8 mouse cellular contexts compared by ENCODE assay signal in the genomic region with DNA sequence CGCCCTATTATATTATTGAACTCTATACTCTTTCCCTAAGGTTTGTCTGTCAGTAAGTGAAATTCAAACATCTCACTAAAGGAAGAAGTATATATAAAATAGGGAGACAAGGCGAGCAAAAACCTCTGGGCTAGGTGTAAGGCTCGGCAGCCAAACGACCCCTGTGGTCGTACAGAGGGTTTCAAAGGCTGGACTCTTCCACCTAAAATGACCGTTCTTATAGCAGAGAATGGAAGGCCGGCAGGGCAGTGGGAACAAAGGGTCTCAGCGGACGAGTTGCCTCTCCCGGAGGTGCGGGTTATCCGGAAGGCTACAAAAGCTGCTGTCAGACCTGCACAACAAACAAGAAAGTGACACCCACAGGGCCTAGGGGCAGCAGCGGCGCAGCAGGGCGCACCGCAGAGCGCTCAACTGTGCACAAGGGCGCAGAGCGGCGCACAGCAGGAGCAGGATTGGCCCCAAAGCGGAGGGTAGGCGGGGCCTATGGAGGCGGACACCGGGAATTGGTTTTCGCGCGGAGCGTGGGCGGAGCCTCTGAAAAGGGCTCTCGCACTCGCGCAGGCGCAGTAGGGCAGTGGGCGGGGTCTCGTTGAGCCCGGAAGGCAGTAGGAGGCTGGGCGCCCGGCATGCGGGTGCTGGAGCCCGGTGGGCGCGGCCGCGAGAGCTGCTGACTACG. TPM values are rescaled to one million over a fixed set of nuclear protein-coding genes. Genes with fewer than 3 reads are reported as not detected.
DNase-seq lines count a peak whose midpoint lies in the region; ATAC-seq and TF ChIP-seq lines count a peak whose summit lies in the region.

TSS of gene Faim (plus strand) at position 574 of the 676 bp plus-strand sequence.

- peaks cover 4% of the 10 kb centered on the region for H3K79me3 ChIP-seq in C2C12 (ENCODE audit: low read depth)

- H3K9ac ChIP-seq in heart, embryonic 11.5 days (ENCODE audit: low read depth, low read length), result peak within 1 kb of the TSS; percentile 85
- H3K9ac ChIP-seq in kidney, embryonic 16.5 days (replicated peaks; ENCODE audit: low read length), result peak within 1 kb of the TSS; percentile 77
- H3K9ac ChIP-seq in liver, adult 2 months (ENCODE audit: low read depth, low read length), result peak within 1 kb of the TSS; percentile 81

- peaks cover 18% of the 10 kb centered on the region for H3K4me1 ChIP-seq in erythroblast, embryonic 14.5 days (ENCODE audit: control insufficient read depth)
- H3K4me1 ChIP-seq in heart, embryonic 11.5 days (ENCODE audit: control insufficient read depth, insufficient read depth, low read length), result 0 out of 2 replicates have a peak, but pooled peaks cover 4% of the 10 kb centered on the region
- peaks cover 6% of the 10 kb centered on the region for H3K4me1 ChIP-seq in kidney, embryonic 16.5 days (ENCODE audit: insufficient read depth, low read length)
- peaks cover 2% of the 10 kb centered on the region; the same call in 1 of the 2 replicates for H3K4me1 ChIP-seq in liver, adult 2 months (ENCODE audit: control insufficient read depth, insufficient read depth, low read length)

- H3ac ChIP-seq in C2C12 (ENCODE audit: control insufficient read depth, insufficient read length, low read depth) (peak within 1 kb of the TSS; percentile 89), myocyte (ENCODE audit: control insufficient read depth, insufficient read length) (peak within 1 kb of the TSS; percentile 51)

- peak within 1 kb of the TSS; percentile 89 for H3K4me2 ChIP-seq in heart, embryonic 11.5 days
- peak within 1 kb of the TSS; percentile 95 for H3K4me2 ChIP-seq in kidney, embryonic 16.5 days (replicated peaks; ENCODE audit: low read depth, low read length)
- peak within 1 kb of the TSS; percentile 97 for H3K4me2 ChIP-seq in myocyte (ENCODE audit: low read depth)

- H3K79me2 ChIP-seq in C2C12 (ENCODE audit: control insufficient read depth, insufficient read depth) (peaks cover 23% of the 10 kb centered on the region), myocyte (ENCODE audit: control insufficient read depth, insufficient read depth) (peaks cover 4% of the 10 kb centered on the region)
- H3K79me2 ChIP-seq in liver, adult 2 months (ENCODE audit: control insufficient read depth, insufficient read depth, low read length), result no peaks in the 10 kb centered on the region; the same call in 1 of the 2 replicates

- H3K36me3 ChIP-seq in C2C12 (ENCODE audit: control insufficient read depth, insufficient read depth) (no peaks in the 10 kb centered on the region), myocyte (ENCODE audit: control insufficient read depth, insufficient read depth) (no peaks in the 10 kb centered on the region)
- H3K36me3 ChIP-seq in erythroblast, embryonic 14.5 days (ENCODE audit: control insufficient read depth), result no peaks in the 10 kb centered on the region
- no peaks in the 10 kb centered on the region for H3K36me3 ChIP-seq in heart, embryonic 11.5 days (ENCODE audit: control insufficient read depth, insufficient read depth, low read length)
- H3K36me3 ChIP-seq in kidney, embryonic 16.5 days (ENCODE audit: insufficient read depth, low read length), result no peaks in the 10 kb centered on the region
- H3K36me3 ChIP-seq in liver, adult 2 months (ENCODE audit: control insufficient read depth, insufficient read depth, low read length), result no peaks in the 10 kb centered on the region
- no peaks in the 10 kb centered on the region for H3K36me3 ChIP-seq in splenic B cell, adult 2 months (ENCODE audit: control insufficient read depth, insufficient read depth, low read length, poor library complexity, severe bottlenecking)

- H3K4me3 ChIP-seq in C2C12 (ENCODE audit: insufficient read depth, poor library complexity, severe bottlenecking), result peak within 1 kb of the TSS; percentile 57
- peak within 1 kb of the TSS; percentile 79 for H3K4me3 ChIP-seq in erythroblast, embryonic 14.5 days (replicated peaks)
- peak within 1 kb of the TSS; percentile 84 for H3K4me3 ChIP-seq in heart, embryonic 11.5 days (ENCODE audit: low read depth, low read length)
- peak within 1 kb of the TSS; percentile 88 for H3K4me3 ChIP-seq in kidney, embryonic 16.5 days (ENCODE audit: low read length)
- H3K4me3 ChIP-seq in liver, adult 2 months (ENCODE audit: insufficient read depth, low read depth, low read length), result peak within 1 kb of the TSS; percentile 80
- peak within 1 kb of the TSS; percentile 39 for H3K4me3 ChIP-seq in myocyte

- no peak for TF ChIP-seq CTCF in C2C12 (IDR thresholded peaks at IDR 0.05; ENCODE audit: control insufficient read depth, insufficient read depth, insufficient read length)
- no peak for TF ChIP-seq CTCF in brain, embryonic 14.5 days (IDR thresholded peaks at IDR 0.05; ENCODE audit: borderline replicate concordance, extremely low read depth, insufficient read depth, insufficient read length)
- TF ChIP-seq CTCF in liver, adult 2 months (IDR thresholded peaks at IDR 0.05; ENCODE audit: low read depth, low read length), result 0 out of 2 replicates have a peak, but pooled peaks have one; percentile 20

- peak; percentile 98 for ATAC-seq in heart, embryonic 11.5 days (replicated peaks; ENCODE audit: insufficient number of reproducible peaks, low FRiP score, low TSS enrichment)
- ATAC-seq in kidney, embryonic 16.5 days (ENCODE audit: low FRiP score, low TSS enrichment), result peak; percentile 99

- peak; percentile 99 for DNase-seq in brain, embryonic 14.5 days (ENCODE audit: low read depth)
- DNase-seq in liver, adult 2 months (ENCODE audit: extremely low read depth, low read depth, low spot score), result peak; percentile 86
- DNase-seq in splenic B cell, adult 2 months (ENCODE audit: low read depth, low spot score), result peak; percentile 100

- WGBS in heart, embryonic 11.5 days (ENCODE audit: insufficient replicate concordance), result 2% methylated on average over 45 of the region's 45 CpGs
- WGBS in kidney, embryonic 16.5 days, result 1% methylated on average over 43 of the region's 45 CpGs
- WGBS in liver, adult 2 months, result 3% methylated on average over 44 of the region's 45 CpGs

- H3K27ac ChIP-seq in heart, embryonic 11.5 days (ENCODE audit: low read depth, low read length), result peak within 1 kb of the TSS; percentile 68
- 0 out of 2 replicates have a peak within 1 kb of the TSS, but pooled peaks have one; percentile 3 for H3K27ac ChIP-seq in kidney, embryonic 16.5 days (ENCODE audit: low read length)
- H3K27ac ChIP-seq in liver, adult 2 months (replicated peaks; ENCODE audit: insufficient read depth, low read depth, low read length), result 0 out of 2 replicates have a peak within 1 kb of the TSS, but pooled peaks have one; percentile 35

- no peaks in the 10 kb centered on the region for H3K27me3 ChIP-seq in C2C12 (ENCODE audit: control insufficient read depth, insufficient read depth, insufficient read length)
- H3K27me3 ChIP-seq in erythroblast, embryonic 14.5 days (ENCODE audit: control insufficient read depth), result peaks cover 30% of the 10 kb centered on the region
- H3K27me3 ChIP-seq in heart, embryonic 11.5 days (ENCODE audit: control insufficient read depth, insufficient read depth, low read length), result 0 out of 2 replicates have a peak, but pooled peaks cover 4% of the 10 kb centered on the region
- peaks cover 18% of the 10 kb centered on the region; the same call in 1 of the 2 replicates for H3K27me3 ChIP-seq in kidney, embryonic 16.5 days (ENCODE audit: insufficient read depth, low read length)
- no peaks in the 10 kb centered on the region for H3K27me3 ChIP-seq in liver, adult 2 months (ENCODE audit: control insufficient read depth, insufficient read depth, low read length)
- no peaks in the 10 kb centered on the region for H3K27me3 ChIP-seq in myocyte (ENCODE audit: control insufficient read depth, insufficient read depth, insufficient read length)
- no peaks in the 10 kb centered on the region; the same call in 1 of the 2 replicates for H3K27me3 ChIP-seq in splenic B cell, adult 2 months (ENCODE audit: control insufficient read depth, insufficient read depth, low read length, poor library complexity, severe bottlenecking)

- no peaks in the 10 kb centered on the region for H3K9me3 ChIP-seq in erythroblast, embryonic 14.5 days (ENCODE audit: control insufficient read depth, low read length)
- no peaks in the 10 kb centered on the region for H3K9me3 ChIP-seq in heart, embryonic 11.5 days (replicated peaks; ENCODE audit: control insufficient read depth, low read length)
- H3K9me3 ChIP-seq in kidney, embryonic 16.5 days (ENCODE audit: low read length), result no peaks in the 10 kb centered on the region

- peak; percentile 90 for TF ChIP-seq POLR2A in brain, embryonic 14.5 days (IDR thresholded peaks at IDR 0.05; ENCODE audit: borderline replicate concordance, extremely low read depth, insufficient read depth, insufficient read length, poor library complexity, severe bottlenecking)
- peak; percentile 69; the same call in 1 of the 2 replicates for TF ChIP-seq POLR2A in liver, adult 2 months (IDR thresholded peaks at IDR 0.05; ENCODE audit: extremely low read depth, insufficient read depth, low read length)
- peak; percentile 98 for TF ChIP-seq POLR2A in myocyte (IDR thresholded peaks at IDR 0.05; ENCODE audit: insufficient read length, low read depth)

TF ChIP-seq in C2C12, 6 proteins besides CTCF, POLR2A, EP300 and RAD21 (continues in another document):
- no peak for TF ChIP-seq USF1 (IDR thresholded peaks at IDR 0.05; ENCODE audit: low read depth)
- TF ChIP-seq CEBPB (IDR thresholded peaks at IDR 0.05; ENCODE audit: low read depth), result no peak
- no peak for TF ChIP-seq FOSL1 (IDR thresholded peaks at IDR 0.05; ENCODE audit: insufficient read depth, low read length, poor library complexity, severe bottlenecking)
- no peak for TF ChIP-seq MAX (IDR thresholded peaks at IDR 0.05)
- no peak for TF ChIP-seq MYOD1 (IDR thresholded peaks at IDR 0.05; ENCODE audit: control insufficient read depth, insufficient read length, low read depth)

TF ChIP-seq in myocyte, 11 proteins besides CTCF, POLR2A, EP300 and RAD21 (continues in another document):
- TF ChIP-seq REST (IDR thresholded peaks at IDR 0.05; ENCODE audit: insufficient read depth, insufficient read length) (no peak), SRF (IDR thresholded peaks at IDR 0.05; ENCODE audit: control insufficient read depth, insufficient read length, low read depth) (peak; percentile 64), TCF12 (IDR thresholded peaks at IDR 0.05; ENCODE audit: insufficient read depth, poor library complexity, severe bottlenecking) (no peak), MYOD1 (IDR thresholded peaks at IDR 0.05; ENCODE audit: control insufficient read depth in 1 of 3, insufficient read length in 2 of 3, low read depth in 2 of 3) (peak in 1 of 3 experiments; percentile 29), POLR2AphosphoS2 (IDR thresholded peaks at IDR 0.05; ENCODE audit: insufficient read length, low read depth) (peak; percentile 96), MAX (IDR thresholded peaks at IDR 0.05; ENCODE audit: low read depth) (no peak)

RNA-seq across cellular contexts. Expression of gene Faim, which starts in this region (rescaled TPM):
- polyA plus RNA-seq in C2C12 (2012; fragmentation: generic; extraction: Trizol) (22.1 TPM), myocyte (2012; fragmentation: generic; extraction: Trizol) (17.3 TPM)
- 21.9 and 35.6 TPM in 2 replicates for polyA plus RNA-seq in brain, embryonic 14.5 days (2012; rRNA removed)
- polyA plus RNA-seq in erythroblast, embryonic 14.5 days (2012), result 0.14 and 0.24 TPM in 2 replicates
- polyA plus RNA-seq in heart, embryonic 11.5 days (2014; fragmentation: Nextera tagmentation; extraction: Ambion mirVana), result 36.8 and 38.3 TPM in 2 replicates
- polyA plus RNA-seq in kidney, embryonic 16.5 days (2015; fragmentation: Nextera tagmentation; extraction: Ambion mirVana), result 46.1 and 46.9 TPM in 2 replicates
- total RNA-seq in liver, adult 2 months (2014; rRNA removed), result 8.0 and 10.9 TPM in 2 replicates
- polyA plus RNA-seq in liver, adult 2 months (2012; rRNA removed), result 2.2 and 2.3 TPM in 2 replicates

Comparison
In these comparisons a context has a peak if more than half of its experiments do, and no peak if none do; other contexts are left out.
1. Peak in every context shown above with its lines: DNase-seq, ATAC-seq, H3K4me3 ChIP-seq and H3K27ac ChIP-seq.
2. H3K27ac ChIP-seq: peak in every context shown above with its lines; median percentile 68 in heart, embryonic 11.5 days; 35 in liver, adult 2 months; 3 in kidney, embryonic 16.5 days.